Mouse (Mus musculus): Measurements from ENCODE around the gene Gpr82.

The Gpr82 gene

GRCm38 (mm10) chrX:13688356-13688755 is 27.2 kb downstream of the Gpr82 start:
- in situ Hi-C loops (cut with MboI): no loop called here

GRCm38 (mm10) chrX:13691865-13692264 is 30.7 kb downstream of the Gpr82 start:
- in situ Hi-C loops (cut with MboI): no loop called here

- in situ Hi-C loops (cut with MboI): no loop called here
Observed at GRCm38 (mm10) chrX:13700681-13701080, 39.5 kb downstream of the Gpr82 start.

- in situ Hi-C loops (cut with MboI): no loop called here
Observed at GRCm38 (mm10) chrX:13705051-13705450, 43.9 kb downstream of the Gpr82 start.

GRCm38 (mm10) chrX:13710174-13710573 is 49.0 kb downstream of the Gpr82 start:
- in situ Hi-C loops (cut with MboI): no loop called here

All from mature B cell (primary cell).